Mouse (Mus musculus) kidney, adult 8-10 months (tissue): Measurements from ENCODE around the gene Pex14.

Experiments used
- DNase-seq, 2 experiments: peaks; one replicate each; pipeline ENCODE4 v3.0.0; 2022

Gene Pex14

GRCm38 (mm10) chr4:148912826-148913590, 186.7 kb downstream of the Pex14 start:
- no peak for DNase-seq

GRCm38 (mm10) chr4:148912134-148912533, 187.5 kb downstream of the Pex14 start:
- no peak for DNase-seq
